Mouse (Mus musculus) embryonic fibroblast, embryonic 13.5 days (primary cell): ENCODE data around the gene Exoc2. TPM values are rescaled to one million over a fixed set of nuclear protein-coding genes. Genes with fewer than 3 reads are reported as not detected.

Experiments used
- H3K27ac ChIP-seq: 2 replicates; pipeline ENCODE4 v1.5.1; 2012; ENCODE audit warnings: low read length, control low read depth, inconsistent platforms; ENCODE audit not compliant: insufficient read depth
- H3K4me1 ChIP-seq: 2 replicates; pipeline ENCODE4 v1.6.1; 2011; ENCODE audit warnings: low read length; ENCODE audit not compliant: control insufficient read depth, insufficient read depth
- H3K4me3 ChIP-seq: 2 replicates; pipeline ENCODE4 v1.5.1; 2011; ENCODE audit warnings: mild to moderate bottlenecking, control low read depth, low read length; ENCODE audit not compliant: insufficient read depth
- CTCF ChIP-seq: IDR thresholded peaks from 2 replicates; pipeline ENCODE4 v1.5.1; 2011; ENCODE audit warnings: mild to moderate bottlenecking, control low read depth, low read length, moderate library complexity, borderline replicate concordance; ENCODE audit not compliant: insufficient read depth
- POLR2A ChIP-seq: IDR thresholded peaks from 2 replicates; pipeline ENCODE4 v1.6.1; 2011; ENCODE audit warnings: low read depth, mild to moderate bottlenecking, control low read depth, low read length, moderate library complexity
- polyA plus RNA-seq: library from polyadenylated mRNA; stranded (reverse); fragments of >200 nt; gene quantifications from 2 replicates; pipeline ENCODE4 v1.2.4, GENCODE M21; 2011; ENCODE audit warnings: low read depth; ENCODE audit not compliant: missing spikeins, insufficient read length

The Exoc2 gene
- polyA plus RNA-seq, 1 experiment = 37.1 TPM

DNA sequence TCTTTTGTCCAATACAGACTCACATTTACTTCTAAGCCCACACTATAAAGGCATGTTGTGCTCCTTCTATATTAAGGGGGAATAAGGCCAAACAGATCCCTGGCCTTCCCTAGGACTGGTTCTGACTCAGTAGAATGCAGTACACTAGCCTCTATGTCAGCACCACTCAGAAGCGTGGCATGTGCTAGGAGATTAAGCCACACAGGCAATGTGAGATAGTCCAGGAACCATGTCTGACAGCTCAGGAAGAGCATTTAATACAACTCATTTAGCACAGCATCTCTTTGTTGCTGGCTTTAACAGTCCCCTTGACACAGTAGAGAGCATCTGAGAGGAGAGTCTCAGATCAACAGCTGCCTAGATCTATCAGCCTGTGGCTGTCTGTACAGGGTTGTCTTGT lies 100.4 kb downstream of the Exoc2 start:
- no peak overlapping the region for H3K27ac ChIP-seq
- TF ChIP-seq POLR2A (no peak), CTCF (no peak)

DNA sequence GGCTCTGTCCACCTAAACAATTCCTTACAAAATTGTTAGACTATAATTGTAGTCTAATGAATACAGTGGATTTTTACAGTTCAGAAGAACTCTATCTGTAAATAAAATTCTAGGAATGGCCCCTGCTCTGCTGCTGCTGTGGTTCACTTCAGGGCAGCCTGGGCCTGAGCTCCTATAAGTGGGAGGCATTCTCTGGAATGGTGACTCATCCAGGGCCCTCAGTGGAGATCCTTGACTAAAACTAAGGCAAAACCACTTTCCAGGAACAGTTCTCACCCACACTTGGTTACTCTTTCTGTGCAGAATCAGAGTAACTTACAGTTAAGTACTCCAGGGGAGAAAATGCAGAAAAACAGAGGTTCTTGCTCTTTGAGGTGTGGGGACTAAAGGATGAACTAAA lies 108.4 kb downstream of the Exoc2 start:
- TF ChIP-seq CTCF (no peak), POLR2A (no peak)
- no peak overlapping the region for H3K4me3 ChIP-seq
- H3K4me1 ChIP-seq = no peaks in the 10 kb centered on the region
- no peak overlapping the region; the same call in 1 of the 2 replicates for H3K27ac ChIP-seq

More for the DNA sequence above, 100.4 kb downstream of the Exoc2 start:
- no peak overlapping the region for H3K4me3 ChIP-seq
- no peaks in the 10 kb centered on the region for H3K4me1 ChIP-seq

DNA sequence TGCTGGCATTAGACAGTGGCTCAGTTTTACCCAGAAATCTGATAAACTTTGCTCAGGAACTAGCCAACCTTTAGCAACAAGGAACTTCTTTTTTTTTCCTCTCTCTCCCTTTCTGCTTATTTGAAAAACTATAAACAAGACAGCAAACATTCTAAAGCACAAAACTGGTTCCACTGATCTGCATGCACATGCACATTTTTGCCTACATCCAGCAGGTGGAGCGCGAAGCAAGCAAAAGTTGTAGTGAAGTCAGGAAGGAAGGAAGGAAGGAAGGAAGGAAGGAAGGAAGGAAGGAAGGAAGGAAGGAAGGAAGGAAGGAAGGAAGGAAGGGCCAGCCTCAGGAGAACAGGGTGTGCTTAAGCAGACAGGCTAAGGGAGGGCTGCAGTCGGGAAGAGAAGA lies 109.9 kb downstream of the Exoc2 start:
- Histone ChIP-seq H3K4me1 (no peaks in the 10 kb centered on the region), H3K27ac (no peak overlapping the region), H3K4me3 (no peak overlapping the region)
- no peak; the same call in 1 of the 2 replicates for TF ChIP-seq CTCF
- TF ChIP-seq POLR2A = no peak

DNA sequence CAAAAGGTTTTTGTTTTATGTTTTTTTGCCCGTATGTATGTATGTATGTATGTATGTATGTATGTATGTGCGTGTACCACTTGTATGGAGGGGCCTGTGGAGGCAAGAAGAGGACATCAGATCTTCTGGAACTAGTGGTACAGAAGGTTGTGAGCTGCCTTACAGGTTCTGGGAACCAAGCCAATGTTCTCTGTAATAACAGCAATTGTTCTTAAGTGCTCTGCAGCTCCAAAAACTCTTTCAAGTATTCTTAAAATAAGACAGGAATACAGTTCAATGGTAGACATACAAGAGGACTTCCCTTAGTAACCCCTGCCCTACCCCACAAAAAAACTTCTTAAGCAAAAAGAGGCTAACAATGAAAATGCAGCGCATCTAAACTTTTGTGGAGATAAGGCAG lies 115.5 kb downstream of the Exoc2 start:
- no peak overlapping the region for H3K4me3 ChIP-seq
- TF ChIP-seq CTCF = no peak
- no peak for TF ChIP-seq POLR2A
- no peak overlapping the region for H3K27ac ChIP-seq
- H3K4me1 ChIP-seq = no peaks in the 10 kb centered on the region

DNA sequence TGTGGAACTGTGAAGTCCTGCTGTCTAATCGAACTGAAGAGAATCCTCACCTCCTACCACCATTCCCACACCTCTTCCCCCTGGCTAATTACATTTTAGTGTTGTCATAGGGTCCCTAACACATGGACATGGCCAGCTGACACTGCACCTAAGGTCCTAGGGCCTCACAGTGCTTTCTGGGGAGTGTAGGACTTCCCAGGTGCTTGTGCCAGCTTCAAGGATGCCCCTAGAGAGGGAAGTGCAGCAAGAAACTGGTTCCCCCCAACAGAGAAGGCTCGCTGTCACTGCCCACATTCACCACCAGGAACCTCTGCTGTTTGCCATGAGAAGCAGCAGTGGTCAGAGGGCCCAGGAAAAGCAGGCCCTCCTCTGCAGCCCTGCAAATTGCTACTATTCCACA lies 123.2 kb downstream of the Exoc2 start:
- Histone ChIP-seq H3K4me3 (no peak overlapping the region), H3K4me1 (no peaks in the 10 kb centered on the region), H3K27ac (no peak overlapping the region)
- TF ChIP-seq POLR2A (no peak), CTCF (no peak)

DNA sequence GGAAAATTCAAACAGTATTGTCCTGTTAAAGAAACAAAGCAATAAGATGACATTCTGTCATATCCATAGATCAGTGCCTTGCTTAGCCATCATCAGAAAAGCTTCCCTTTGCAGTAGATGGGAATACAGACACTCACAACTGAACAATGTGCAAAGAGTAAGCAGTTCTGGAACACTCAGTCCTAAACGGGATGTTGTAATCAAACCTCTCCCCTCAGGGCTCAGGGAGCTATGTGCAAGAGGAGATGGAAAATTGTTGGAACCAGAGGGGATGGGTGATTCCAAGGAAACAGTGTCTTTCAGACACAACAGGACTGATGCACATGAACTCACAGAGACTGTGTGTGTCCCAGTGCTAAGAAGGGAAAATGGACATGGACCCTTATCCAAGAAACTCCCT lies 125.9 kb downstream of the Exoc2 start:
- no peak for TF ChIP-seq POLR2A
- no peak for TF ChIP-seq CTCF
- H3K4me3 ChIP-seq = no peak overlapping the region

DNA sequence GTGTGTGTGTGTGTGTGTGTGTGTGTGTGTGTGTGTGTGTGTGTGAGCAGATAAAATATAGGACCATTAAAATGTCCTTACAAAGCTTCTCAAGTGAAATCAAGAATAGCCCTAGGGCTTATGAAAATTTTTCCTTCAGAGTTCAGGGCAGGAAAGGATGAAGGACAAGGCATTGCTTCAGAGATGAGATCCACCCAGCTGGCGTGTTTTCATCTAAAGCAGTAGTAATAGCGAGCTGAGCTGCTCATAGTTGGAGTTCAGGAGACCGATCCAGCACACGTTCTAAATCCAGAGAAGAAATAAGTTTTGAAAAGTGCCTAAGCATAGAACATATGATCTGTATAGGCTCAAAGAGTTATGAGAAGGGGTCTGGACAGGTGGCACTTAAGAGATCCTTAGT lies 127.4 kb downstream of the Exoc2 start:
- no peak overlapping the region for H3K4me3 ChIP-seq
- TF ChIP-seq CTCF = no peak
- no peak for TF ChIP-seq POLR2A
- H3K4me1 ChIP-seq = no peaks in the 10 kb centered on the region
- H3K27ac ChIP-seq = no peak overlapping the region

More for the DNA sequence above, 125.9 kb downstream of the Exoc2 start:
- H3K27ac ChIP-seq = no peak overlapping the region
- no peaks in the 10 kb centered on the region for H3K4me1 ChIP-seq

DNA sequence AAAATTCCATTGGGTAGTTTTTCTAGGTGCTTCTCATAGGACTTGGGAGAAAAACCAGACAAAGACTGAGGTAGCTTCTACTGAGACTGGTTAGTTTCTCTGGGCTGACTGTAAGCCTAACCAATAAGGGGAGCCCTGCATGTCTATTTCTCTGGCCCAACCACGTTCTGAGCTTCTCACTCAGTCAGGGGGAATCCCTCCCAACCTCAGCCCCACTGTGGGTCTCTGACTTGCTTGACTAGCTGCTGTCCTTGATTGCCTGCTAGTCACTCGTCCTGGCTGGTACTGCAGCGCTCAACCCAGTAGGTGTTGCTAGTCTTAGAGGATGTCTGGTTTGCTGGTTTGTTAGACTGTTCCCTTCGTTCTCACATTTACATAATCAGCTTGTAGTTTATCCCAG lies 130.8 kb downstream of the Exoc2 start:
- Histone ChIP-seq H3K27ac (no peak overlapping the region), H3K4me1 (no peaks in the 10 kb centered on the region), H3K4me3 (no peak overlapping the region)
- no peak for TF ChIP-seq POLR2A
- TF ChIP-seq CTCF = no peak

DNA sequence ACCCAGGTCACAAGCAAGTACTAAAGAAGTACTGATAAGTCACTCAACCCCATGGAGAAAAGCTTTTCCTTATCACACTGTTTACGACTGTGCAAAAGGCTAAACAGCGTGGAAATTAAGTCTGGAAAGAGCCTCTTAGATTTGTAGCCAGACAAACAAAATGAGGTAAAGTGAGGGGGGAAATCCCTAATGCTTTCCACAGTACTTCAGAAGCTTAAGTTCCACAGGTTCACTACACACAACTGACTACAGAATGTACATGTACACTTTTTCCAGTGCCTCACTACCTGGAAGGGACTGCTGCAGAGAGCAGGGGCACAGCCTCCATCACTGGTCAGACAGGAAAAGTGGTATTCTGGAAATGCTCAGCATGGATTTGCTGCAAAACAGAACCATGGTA lies 132.1 kb downstream of the Exoc2 start:
- Histone ChIP-seq H3K4me1 (no peaks in the 10 kb centered on the region), H3K27ac (no peak overlapping the region), H3K4me3 (no peak overlapping the region)
- TF ChIP-seq CTCF = no peak
- no peak for TF ChIP-seq POLR2A

DNA sequence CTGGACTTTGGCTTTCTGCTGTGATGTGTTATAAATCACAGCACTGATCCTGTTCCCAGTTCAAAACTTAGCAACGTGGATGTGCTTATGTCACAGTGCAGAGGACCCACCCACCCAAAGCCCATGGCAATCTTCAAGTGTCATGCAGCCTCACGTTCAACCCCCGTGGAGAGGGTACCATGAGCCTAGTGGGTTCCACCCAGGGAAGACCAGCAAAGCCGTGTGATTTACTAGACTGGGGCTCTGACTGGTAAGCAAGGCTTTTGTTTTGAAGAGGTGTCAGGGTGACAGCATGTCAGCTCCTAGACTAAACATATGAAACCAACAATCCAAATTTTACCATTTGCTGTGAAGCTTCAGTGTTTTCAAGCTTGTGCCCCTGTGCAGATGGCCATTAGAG lies 132.6 kb downstream of the Exoc2 start:
- H3K4me3 ChIP-seq = no peak overlapping the region
- no peaks in the 10 kb centered on the region for H3K4me1 ChIP-seq
- H3K27ac ChIP-seq = no peak overlapping the region
- TF ChIP-seq CTCF (no peak), POLR2A (no peak)

DNA sequence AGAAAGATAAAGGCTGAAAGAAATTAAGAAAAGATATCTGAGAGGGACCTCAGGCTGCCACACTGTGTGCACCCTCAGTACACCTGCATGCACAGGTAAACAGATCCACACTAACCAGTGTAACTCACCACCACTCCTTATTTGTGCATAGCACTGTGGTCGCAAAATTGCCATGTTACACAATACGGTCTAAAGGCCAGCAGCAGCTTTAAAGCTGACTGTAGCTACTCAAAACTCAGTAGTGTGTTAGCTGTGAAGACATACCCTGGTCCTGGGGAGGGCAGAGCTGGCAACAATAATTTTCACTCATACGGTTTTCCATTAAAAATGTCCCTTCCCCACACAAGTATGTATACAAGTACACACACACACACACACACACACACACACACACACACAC lies 133.2 kb downstream of the Exoc2 start:
- TF ChIP-seq CTCF (no peak), POLR2A (no peak)
- Histone ChIP-seq H3K4me1 (no peaks in the 10 kb centered on the region), H3K4me3 (no peak overlapping the region), H3K27ac (no peak overlapping the region)
